Mouse (Mus musculus): ENCODE data around the gene Ano6. TPM values are rescaled to one million over a fixed set of nuclear protein-coding genes. Genes with fewer than 3 reads are reported as not detected.

Gene Ano6
- total RNA-seq, 2 experiments from 2014 or later: 54.4 to 72.8 TPM

GRCm38 (mm10) chr15:95856684-95857595 is 66.3 kb downstream of the Ano6 start:
- no peak for DNase-seq

- DNase-seq: no peak
Observed at GRCm38 (mm10) chr15:95858876-95859655, 68.4 kb downstream of the Ano6 start.

- no peak for DNase-seq
Observed at GRCm38 (mm10) chr15:95863865-95864660, 73.4 kb downstream of the Ano6 start.

DNA sequence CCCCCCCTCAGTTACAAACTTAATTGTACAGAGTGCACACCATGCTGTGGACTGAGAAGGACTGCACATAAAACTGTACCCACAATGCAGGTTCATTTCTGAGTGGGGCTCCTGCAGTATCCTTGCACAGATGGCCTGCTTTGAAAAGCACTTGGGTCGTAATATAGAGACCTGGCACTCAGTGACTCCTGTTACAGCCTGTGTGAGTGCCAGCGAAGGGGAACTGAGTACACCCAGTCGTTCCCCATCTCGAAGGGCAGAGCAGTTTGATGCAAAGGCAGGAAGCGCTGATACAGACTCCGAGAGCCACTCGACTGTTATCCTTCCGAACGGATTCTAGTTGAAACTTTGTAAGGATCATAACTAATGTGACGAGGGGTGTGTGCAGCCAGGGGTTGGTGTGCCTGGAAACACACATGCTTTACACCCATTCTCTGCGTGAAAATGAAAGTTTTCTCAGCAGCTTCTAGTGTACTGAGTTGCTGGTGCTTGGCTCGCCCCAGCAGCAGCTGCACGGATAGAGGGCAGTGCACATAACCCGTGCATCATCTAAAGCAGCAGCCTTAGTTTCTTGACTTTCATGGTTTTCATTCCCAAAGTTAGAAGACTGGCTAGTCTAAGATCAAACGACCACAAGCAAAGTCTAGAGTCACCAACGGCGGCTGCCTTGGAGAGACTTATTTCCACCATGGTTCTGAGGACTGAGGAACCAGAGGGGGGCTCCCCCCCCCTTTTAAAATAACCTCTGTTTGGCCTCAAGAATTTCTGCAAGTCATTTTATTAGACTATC is 74.9 kb downstream of the Ano6 start:
- no peak for DNase-seq

DNA sequence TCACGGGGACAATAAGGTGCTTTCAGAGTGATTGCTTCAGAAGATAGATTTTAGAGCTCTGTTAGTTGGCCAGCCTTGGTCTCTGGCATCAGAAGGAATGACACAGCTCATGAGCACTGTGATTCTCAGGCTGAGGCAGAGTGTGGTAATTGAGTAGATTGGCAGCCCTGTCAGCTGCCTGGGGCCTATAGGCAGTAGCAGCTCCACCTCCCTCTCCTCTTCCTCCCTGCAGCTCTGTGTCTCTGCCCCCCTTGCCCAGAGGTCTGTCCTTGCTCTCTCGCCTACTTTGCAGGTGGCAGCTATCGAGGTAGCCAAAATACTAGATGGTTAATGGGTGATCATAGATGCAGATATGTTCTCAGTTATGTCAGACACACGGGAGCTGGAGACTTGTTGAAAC is 77.5 kb downstream of the Ano6 start:
- DNase-seq: no peak

DNA sequence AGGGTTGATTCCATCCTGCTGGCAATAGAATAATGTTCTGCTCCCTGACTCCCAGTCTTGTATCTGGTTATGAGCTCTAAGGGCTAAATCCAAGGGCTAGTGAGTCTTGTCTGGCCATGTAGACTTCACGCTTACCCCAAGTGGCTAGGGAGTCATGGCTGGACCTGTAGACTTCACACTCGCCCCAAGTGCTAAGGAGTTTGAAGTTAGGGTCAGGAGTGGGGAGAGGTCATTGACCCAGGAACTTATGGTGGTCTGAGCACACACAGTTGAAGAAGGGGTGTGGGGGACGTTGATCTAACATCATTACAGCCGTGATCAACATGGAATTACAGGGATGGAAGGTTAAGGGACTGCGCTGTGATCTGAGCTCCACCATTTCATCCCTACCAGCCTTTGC is 79.0 kb downstream of the Ano6 start:
- no peak for DNase-seq

- DNase-seq: no peak
Observed at GRCm38 (mm10) chr15:95871631-95872030, 81.0 kb downstream of the Ano6 start.

DNA sequence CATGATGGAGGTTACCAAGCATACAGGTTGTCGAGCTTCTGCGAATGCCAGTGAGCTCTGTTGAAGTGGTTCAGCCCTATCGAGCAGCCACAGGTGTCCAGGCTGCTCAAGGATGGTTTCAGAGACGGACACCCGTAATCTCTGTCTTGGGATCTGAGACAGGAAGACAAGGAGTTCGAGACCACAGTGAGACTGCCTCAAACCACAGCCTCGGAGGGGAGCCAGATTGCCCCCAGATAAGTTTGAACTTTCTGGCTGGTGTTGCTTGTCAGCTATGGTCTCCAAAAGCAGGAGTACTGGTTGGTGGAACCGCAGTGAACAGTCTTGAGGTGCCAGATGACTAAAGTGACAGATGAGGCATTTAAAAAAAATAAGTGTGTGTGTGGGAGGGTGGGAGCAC is 81.8 kb downstream of the Ano6 start:
- DNase-seq: no peak

GRCm38 (mm10) chr15:95873276-95873675 is 82.6 kb downstream of the Ano6 start:
- DNase-seq: no peak

DNA sequence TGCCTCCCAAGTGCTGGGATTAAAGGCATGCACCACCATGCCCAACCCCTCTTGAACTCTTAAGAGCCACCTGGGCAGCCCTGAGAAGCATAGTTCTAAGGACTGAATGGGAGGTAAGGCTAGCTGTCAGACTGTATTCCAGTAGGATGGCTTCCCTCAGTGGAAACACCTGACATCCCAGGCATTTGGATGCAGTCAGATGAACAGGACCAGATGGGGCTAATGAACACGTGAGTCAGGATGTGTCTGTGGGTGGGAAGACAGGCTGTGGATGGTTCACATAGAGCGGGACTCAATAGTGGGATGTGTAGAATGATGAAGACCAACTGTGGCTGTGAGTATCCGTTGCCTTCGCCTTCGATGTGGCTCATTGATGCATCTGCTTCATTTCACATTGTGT is 83.6 kb downstream of the Ano6 start:
- DNase-seq: no peak

- no peak for DNase-seq
Observed at GRCm38 (mm10) chr15:95874726-95875125, 84.1 kb downstream of the Ano6 start.

GRCm38 (mm10) chr15:95875898-95876297 is 85.3 kb downstream of the Ano6 start:
- DNase-seq: no peak

GRCm38 (mm10) chr15:95880616-95881151 is 90.0 kb downstream of the Ano6 start:
- no peak for DNase-seq

DNA sequence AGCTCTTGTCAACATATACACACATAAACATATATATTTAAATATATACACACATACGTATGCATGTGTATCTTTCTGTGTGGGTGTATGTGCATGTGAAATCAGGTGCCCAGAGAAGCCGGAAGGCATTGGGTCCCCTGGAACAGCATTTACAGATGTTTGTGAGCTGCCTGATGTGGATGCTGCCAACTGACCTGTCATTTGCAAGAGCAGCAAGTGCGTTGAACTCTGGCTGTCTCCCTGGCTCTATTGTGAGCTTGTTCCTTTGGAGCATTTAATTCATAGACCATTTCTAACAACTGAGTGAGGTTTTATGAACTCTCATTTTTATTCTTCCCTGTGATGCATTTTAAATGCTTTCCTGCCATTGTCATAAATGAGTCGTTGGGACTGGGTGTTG is 91.8 kb downstream of the Ano6 start:
- no peak for DNase-seq

DNA sequence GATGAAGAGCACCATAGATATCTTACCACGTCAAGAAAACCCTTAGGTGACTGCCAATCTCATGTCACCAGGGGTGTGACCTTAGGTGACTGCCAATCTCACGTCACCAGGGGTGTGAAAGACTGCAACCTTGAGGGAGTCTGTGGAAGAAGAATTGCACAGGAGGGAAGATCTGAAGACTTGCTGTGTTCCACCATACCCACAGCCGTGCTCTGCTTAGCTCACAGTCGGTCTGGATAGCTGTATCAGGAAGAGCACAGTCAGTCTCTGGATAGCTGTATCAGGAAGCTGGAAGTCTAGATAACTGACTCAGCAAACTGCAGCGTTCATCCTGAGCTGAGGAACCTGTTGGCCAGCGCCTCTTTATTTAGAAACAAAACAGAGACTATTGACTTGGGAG is 92.9 kb downstream of the Ano6 start:
- DNase-seq: peak; percentile 45

DNA sequence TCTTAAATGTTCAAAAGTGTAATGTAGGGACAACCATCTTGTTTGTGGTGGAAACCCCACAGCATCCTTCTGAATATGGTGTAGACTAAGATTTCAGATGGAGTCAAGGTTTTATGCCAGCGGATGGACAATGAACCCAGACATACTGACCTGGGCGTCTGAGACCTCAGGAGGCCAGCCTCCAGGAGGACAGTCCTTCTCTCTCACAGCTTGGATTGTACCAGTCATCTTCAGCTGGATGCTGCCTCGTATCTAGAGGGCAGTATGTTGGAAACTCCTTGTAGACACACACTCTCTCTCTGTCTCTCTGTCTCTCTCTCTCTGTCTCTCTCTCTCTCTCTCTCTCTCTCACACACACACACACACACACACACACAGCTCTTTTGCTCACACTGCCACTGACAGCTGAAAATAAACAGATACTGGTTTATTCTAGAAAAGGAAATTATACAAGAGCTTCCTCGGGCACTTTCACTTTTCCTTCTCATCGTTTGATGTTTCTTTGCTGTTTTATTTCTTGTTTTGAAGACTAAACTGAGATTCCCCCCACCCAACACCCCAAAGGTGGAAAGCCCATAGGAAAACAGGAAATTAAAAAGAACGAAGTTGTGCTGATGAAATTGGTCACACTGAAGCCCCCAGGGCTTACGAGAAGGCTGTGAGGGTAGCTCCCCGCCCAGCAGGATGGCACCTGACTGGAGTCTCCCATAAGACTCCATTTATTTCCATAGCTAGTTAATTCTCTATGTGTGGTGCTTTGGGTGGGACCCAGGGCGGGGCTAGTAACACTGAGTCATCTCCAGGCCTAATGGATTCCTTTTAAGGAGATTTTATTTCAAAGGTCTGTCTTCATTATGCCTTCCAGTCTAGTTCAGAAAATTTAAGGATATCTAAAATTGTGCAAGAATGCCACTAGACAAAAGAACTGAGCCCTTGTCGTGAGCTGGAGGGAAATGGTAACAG is 94.3 kb downstream of the Ano6 start:
- DNase-seq: no peak

DNA sequence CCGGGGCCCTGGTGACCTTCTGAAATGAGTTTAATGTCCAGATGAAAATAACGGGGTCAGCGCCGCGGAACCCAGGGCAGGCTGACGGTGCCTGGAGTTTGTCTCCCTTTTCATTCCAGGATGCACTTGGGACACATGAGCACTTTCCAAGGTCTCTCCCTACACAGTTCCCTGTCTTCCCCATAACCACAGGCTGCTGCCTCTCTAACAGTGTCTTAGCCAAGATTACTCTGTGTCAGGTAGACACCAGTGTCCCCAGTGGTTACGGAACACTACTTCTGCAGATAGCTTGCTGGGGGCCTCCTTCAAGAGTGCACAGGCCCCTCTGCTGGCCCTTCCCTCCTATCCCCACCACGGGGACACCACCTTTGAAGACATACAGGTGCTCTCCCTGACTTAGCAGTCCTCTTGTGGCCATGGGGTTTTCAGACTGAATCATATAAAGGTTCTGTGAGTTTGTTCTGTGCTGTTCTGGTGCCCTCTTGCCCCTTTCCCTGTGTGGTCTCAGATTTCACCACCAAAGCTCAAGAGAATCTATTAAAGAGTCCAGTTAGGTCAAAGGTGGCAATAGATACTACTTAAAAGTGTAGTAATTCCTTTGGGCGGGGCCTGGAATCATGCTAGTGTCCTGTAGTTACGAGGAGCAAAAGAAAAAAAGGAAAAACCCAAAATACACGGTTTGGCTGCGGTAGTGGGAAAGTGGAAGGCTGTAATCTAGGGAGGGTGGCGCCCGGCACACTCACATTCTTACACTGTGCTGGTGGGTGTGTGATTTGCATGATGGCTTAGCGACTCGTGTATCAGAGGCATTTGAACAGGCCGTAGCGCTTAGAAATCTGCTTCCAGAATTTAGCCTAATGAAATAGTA is 95.5 kb downstream of the Ano6 start:
- DNase-seq: peak; percentile 20

DNA sequence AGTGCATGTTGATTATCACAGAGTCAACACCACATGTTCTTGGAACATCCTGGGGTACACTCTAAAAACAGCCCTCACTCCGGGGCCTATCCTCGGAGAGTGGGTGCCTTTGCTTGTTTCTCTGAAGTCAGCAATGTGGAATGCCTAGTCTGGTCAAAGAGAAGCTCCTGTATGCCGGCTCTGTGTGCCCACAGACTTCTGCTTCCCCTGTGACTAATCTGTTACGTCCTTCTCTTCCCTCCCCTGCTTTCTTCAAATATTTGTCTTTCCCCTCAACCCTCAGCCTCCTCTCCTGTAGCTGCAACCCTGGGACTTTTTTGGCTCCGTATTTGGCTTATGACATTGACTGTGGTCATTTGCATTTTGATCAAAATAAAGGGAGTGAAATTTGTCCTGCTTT is 96.7 kb downstream of the Ano6 start:
- peak; percentile 36 for DNase-seq

DNA sequence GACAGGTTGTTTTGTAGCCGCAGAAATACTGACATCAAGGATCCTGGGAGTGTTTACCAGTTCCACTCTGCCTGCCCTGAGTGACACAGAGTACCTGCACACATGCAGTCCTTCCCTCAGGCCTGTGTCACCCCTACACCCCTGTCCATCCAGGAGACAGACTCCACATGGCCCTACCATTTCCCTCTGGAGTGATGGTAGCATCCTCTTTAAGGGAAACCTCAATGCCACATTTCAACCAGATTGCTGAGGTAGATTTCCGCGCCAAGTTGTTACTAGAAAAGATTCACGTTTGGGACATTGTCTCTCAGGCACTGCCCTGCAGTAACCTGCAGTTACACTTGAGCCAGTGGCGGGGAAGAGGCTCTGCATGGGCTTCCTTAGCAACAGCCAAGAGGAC is 97.9 kb downstream of the Ano6 start:
- DNase-seq: no peak

Data from adrenal gland, postnatal 10 days (tissue).